In the genomic region with DNA sequence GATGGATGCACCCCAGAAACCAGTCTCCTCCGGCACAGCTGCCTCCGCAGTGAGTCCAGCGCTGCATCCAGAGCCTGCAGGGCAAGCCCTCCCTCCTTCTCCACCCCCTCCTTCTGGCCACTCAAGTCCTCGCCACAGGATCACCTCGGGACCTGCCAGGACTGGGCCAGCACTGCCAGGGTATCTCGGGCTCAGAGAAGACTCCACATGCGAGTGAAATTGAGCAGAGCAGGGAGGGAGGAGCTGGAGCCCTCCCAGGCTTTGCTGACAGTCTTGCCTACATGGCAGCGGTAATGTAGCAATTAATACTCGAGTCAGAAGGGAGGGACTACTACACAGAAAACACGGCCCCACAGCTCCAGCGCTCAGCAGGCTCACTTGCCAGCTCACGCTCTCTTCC, we compare ENCODE assay signal across 9 mouse cellular contexts. TPM values are rescaled to one million over a fixed set of nuclear protein-coding genes. Genes with fewer than 3 reads are reported as not detected.
DNase-seq lines count a peak whose midpoint lies in the region; ATAC-seq lines count a peak whose summit lies in the region.
"Had no signal": no experiment of that assay in that cellular context is flagged by ENCODE, and none has a peak within 500 bp of the region (broad histone marks: within the 10 kb centered on the region; RNA-seq: fewer than 3 reads in every experiment).

Kcnip1 (minus strand) TSS at position 215 of the 400 bp plus-strand sequence.

- ATAC-seq in hindbrain, embryonic 15.5 days (ENCODE audit: low FRiP score, low read depth), result peak; percentile 77
- ATAC-seq in midbrain, embryonic 14.5 days (ENCODE audit: low FRiP score, low TSS enrichment), result peak; percentile 48; the same call in 1 of the 2 replicates

- no peaks in the 10 kb centered on the region for H3K27me3 ChIP-seq in hindbrain, embryonic 15.5 days
- no peaks in the 10 kb centered on the region for H3K27me3 ChIP-seq in midbrain, embryonic 14.5 days (ENCODE audit: control insufficient read depth, insufficient read depth, low read length)
- H3K27me3 ChIP-seq: liver, embryonic 15.5 days had no signal

- H3K27ac ChIP-seq in hindbrain, embryonic 15.5 days (replicated peaks), result no peak within 1 kb of the TSS
- H3K27ac ChIP-seq in midbrain, embryonic 14.5 days (replicated peaks; ENCODE audit: low read depth, low read length), result no peak within 1 kb of the TSS
- H3K27ac ChIP-seq: liver, embryonic 15.5 days had no signal

- H3K4me3 ChIP-seq in hindbrain, embryonic 15.5 days, result peak within 1 kb of the TSS; percentile 7; the same call in 1 of the 2 replicates
- no peak within 1 kb of the TSS for H3K4me3 ChIP-seq in midbrain, embryonic 14.5 days (replicated peaks; ENCODE audit: low read depth, low read length)
- H3K4me3 ChIP-seq: liver, embryonic 15.5 days had no signal

- H3K9ac ChIP-seq in hindbrain, embryonic 15.5 days, result no peak within 1 kb of the TSS
- 0 out of 2 replicates have a peak within 1 kb of the TSS, but pooled peaks have one; percentile 16 for H3K9ac ChIP-seq in midbrain, embryonic 14.5 days (replicated peaks; ENCODE audit: low read length)
- H3K9ac ChIP-seq: liver, embryonic 15.5 days had no signal

- peak; percentile 25 for DNase-seq in embryo, embryonic 11 days
- no peak for DNase-seq in embryo, embryonic 9.5 days (ENCODE audit: extremely low spot score)
- peak; percentile 13 for DNase-seq in ovary, postnatal 36 days (ENCODE audit: low spot score)
- DNase-seq in ovary, postnatal 14 days (ENCODE audit: low spot score), result no peak
- DNase-seq in midbrain, embryonic 14.5 days, result peak; percentile 46
- DNase-seq in frontal cortex, postnatal 10 days (ENCODE audit: low spot score in 2 of 2), result no peak
- DNase-seq in urinary bladder, adult 18-20 months (ENCODE audit: low spot score in 2 of 2), result no peak

- no peaks in the 10 kb centered on the region for H3K9me3 ChIP-seq in hindbrain, embryonic 15.5 days
- H3K9me3 ChIP-seq in midbrain, embryonic 14.5 days (ENCODE audit: control insufficient read depth, low read length), result no peaks in the 10 kb centered on the region
- H3K9me3 ChIP-seq: liver, embryonic 15.5 days had no signal

- H3K4me2 ChIP-seq in hindbrain, embryonic 15.5 days, result peak within 1 kb of the TSS; percentile 42
- peak within 1 kb of the TSS; percentile 41 for H3K4me2 ChIP-seq in midbrain, embryonic 14.5 days (ENCODE audit: low read length)
- H3K4me2 ChIP-seq: liver, embryonic 15.5 days had no signal

- peaks cover 25% of the 10 kb centered on the region for H3K4me1 ChIP-seq in hindbrain, embryonic 15.5 days (replicated peaks)
- peaks cover 10% of the 10 kb centered on the region for H3K4me1 ChIP-seq in midbrain, embryonic 14.5 days (ENCODE audit: control insufficient read depth, insufficient read depth, low read length)

- no peaks in the 10 kb centered on the region for H3K36me3 ChIP-seq in hindbrain, embryonic 15.5 days
- H3K36me3 ChIP-seq in midbrain, embryonic 14.5 days (ENCODE audit: control insufficient read depth, insufficient read depth, low read length), result no peaks in the 10 kb centered on the region
- H3K36me3 ChIP-seq: liver, embryonic 15.5 days had no signal

- WGBS in hindbrain, embryonic 15.5 days, result 6% methylated on average over 12 of the region's 12 CpGs
- WGBS in midbrain, embryonic 14.5 days, result 27% methylated on average over 12 of the region's 12 CpGs

RNA-seq across cellular contexts. Expression of gene Kcnip1, which starts in this region (rescaled TPM):
- polyA plus RNA-seq in hindbrain, embryonic 15.5 days (2015; fragmentation: Nextera tagmentation; extraction: Ambion mirVana), result 107 and 130 TPM in 2 replicates
- polyA plus RNA-seq in midbrain, embryonic 14.5 days (2014; fragmentation: Nextera tagmentation; extraction: Ambion mirVana), result 76.5 and 93.5 TPM in 2 replicates

Comparison
In these comparisons a context has a peak if more than half of its experiments do, and no peak if none do; other contexts are left out.
1. DNase-seq: peak in embryo, embryonic 11 days (single experiment), ovary, postnatal 36 days (single experiment) and midbrain, embryonic 14.5 days (single experiment); none in embryo, embryonic 9.5 days (single experiment), ovary, postnatal 14 days (single experiment), frontal cortex, postnatal 10 days (0 of 2) and urinary bladder, adult 18-20 months (0 of 2).